Mouse (Mus musculus) frontal cortex, postnatal 14 days (tissue): ENCODE results near the gene Nceh1.
"Not testable (repeated sequence)": the region's sequence is repeated elsewhere in the genome, so short reads cannot be mapped to it uniquely, and the experiment has no call there.

Experiments
- DNase-seq, 2 experiments: peaks; one replicate each; pipeline ENCODE4 v3.0.0; 2022; ENCODE audit warnings: low spot score in 2 of 2

Gene Nceh1

DNA sequence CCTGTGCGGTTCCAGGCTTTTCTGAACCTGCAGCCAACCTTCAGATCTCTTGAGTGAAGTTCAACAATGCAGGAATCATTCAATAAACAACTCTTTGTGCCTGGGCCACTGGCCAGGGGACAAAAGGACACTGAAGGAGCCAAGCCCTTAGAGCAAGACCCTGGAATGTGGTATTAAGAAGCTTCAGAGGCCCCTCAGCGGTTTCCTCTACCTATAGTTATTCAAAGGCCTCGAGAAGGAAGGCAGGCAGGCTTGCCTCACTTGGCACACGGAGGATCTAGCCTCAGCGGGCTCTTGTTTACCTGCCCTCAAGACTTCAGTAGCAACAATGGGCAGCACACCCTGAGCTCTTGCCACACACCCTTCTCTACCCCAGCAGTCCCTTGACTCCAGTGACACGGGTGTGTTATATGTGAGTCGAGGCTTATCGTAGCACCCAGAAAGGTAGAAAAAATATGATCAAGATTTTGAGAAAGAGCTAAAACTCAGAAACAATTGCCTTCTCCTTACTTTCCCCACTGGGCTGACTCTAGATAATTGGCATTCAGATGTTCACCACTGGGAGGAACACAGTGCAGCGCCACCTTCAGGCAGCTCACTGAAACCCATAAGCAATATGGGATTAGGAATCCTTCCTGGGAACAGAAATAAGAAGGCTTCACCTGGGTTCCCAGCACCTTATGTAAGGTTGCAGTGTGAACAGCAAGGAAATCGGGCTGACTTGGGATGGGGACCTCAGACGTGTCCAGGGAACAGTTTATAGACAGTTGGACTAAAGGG, 46.0 kb downstream of the Nceh1 start:
- DNase-seq, result no peak

DNA sequence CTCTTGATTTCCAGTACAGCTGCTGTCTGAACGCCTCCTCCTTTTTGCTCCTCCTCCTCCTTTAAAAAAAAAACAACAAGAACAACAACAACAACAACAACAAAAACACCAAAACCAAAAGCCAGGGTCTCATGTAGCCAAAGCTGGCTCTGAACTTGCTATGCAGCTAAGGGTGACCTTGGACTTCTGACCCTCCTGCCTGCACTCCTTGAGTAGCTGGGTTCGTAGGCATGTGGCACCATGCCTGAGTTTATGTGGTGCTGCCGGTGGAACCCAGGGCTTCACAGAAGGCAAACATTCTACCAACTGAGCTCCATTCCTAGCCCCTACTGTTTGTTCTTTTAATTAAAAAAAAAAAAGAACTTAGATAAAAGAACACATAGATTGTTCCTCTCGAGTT, 50.6 kb downstream of the Nceh1 start:
- no peak for DNase-seq

DNA sequence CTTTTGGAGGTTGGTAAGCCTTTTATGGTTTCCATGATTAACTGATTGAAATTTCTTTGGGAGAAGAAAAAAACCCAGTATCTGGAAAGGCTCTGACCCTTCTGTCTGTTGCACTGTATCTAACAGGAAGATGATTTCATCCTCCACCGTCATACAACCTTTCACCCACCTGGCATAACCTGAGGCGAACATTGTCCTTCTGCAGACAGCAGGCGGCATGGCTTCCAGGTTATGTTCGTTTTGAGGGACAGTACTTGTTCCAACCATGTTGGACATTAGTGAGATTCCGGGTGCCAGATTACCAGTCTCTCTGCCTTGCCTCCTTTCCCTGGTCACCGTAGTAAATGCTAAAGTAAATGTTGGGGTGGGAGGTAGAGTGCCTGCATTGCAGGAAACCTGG, 51.1 kb downstream of the Nceh1 start:
- no peak for DNase-seq

DNA sequence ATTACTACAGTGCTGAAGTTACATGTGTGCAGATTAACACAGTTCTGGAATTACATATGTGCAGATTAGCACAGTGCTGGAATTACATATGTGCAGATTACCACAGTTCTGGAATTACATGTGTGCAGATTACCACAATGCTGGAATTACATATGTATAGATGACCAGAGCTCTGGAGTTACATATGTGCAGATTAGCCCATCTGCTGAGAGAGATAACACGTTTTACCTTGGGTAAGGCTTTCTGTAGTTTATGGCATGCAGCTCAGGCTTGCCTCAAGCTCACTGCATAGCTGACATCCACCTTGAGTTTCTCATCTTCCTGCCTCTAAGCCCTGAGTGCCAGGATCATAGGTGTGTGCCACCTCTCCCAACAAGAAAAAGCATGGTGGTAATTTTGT, 52.2 kb downstream of the Nceh1 start:
- DNase-seq, result no peak

DNA sequence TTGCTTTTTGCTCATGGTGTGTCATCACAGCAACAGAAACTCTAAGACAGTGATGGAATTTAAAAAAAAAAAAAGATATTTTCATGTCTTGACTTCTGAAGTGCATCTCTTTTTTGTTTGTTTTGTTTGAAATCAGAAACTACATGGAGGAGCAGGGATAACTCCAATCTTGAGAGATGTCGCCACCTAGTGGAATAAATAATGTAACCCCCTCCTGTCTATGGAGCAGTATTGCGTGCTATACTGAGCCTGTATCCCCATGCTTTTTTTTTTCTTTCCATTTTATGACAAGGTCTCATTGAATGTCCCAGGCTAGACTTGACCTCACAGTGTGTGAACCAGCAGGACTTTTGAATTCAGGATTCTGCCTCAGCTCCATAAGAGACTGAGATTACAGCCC, 54.5 kb downstream of the Nceh1 start:
- no peak for DNase-seq

DNA sequence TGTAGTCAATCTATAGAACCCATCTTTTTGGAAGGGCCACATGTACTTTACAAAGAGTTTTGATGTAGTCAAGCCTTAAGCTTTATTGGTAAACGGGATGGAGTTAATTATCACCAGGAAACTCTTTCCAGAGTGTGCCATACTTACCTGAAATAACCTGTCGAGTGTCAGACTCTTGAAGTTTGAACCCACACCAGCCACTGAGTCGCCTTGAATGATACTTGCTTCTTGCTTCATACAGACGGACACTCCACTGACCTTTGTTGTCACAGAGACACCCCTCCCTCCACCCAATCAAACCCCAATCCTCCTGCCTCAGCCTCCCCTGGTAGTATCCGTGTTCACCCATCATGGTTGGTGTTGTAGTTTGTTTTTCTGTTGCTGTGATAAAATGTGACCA, 55.8 kb downstream of the Nceh1 start:
- no peak for DNase-seq

DNA sequence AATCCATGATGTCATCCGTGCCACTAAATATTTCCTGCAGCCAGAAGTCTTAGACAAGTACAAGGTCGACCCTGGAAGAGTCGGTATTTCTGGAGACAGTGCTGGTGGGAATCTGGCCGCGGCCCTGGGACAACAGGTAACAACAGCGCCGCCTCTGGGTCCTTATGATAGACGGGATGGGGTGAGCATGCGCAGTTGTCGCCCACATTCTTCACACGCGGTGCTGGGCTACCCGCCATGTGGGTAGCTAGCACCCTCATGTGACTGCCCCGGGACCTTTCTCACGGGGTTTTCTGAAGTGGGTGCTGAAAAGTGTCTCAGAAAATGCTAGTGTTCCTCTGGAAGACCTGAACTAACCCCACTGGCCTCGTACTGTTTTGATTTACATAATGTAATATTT, 56.8 kb downstream of the Nceh1 start:
- no peak for DNase-seq

DNA sequence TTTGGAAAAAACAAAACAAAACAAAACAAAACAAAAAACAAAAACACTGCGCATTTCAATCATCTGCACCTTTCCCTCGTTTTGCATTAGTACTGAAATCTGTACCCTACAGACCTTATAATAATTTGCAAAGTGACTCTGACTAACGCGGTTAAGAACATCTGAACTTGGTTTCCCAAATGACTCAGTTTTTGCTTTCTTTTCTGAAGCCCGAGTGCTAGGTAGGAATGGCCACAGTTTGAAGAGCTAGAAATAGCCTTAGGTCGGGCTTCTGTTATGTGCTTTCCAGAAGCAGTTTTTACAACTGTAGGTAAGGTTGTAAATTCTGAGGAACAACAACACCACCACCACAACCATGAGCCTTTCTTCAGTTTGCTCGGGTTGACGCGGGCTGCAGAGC, 59.1 kb downstream of the Nceh1 start:
- DNase-seq, result no peak

DNA sequence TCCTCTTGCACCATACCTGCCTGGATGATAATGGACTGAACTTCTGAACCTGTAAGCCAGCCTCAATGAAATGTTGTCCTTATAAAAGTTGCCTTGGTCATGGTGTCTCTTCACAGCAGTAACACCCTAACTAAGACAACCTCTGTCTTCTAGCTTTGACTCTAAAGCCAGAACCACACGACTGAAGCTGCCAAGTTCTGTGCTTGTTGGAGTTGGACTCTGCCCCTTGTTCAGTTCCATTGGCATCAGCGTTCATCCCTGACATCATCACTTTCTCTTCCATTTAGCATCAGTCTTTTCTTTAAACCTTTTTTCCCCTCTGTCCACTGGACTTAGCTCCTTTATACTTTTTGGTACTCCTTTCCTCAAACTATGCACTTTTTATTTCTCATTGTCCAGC, 63.4 kb downstream of the Nceh1 start:
- no peak for DNase-seq

DNA sequence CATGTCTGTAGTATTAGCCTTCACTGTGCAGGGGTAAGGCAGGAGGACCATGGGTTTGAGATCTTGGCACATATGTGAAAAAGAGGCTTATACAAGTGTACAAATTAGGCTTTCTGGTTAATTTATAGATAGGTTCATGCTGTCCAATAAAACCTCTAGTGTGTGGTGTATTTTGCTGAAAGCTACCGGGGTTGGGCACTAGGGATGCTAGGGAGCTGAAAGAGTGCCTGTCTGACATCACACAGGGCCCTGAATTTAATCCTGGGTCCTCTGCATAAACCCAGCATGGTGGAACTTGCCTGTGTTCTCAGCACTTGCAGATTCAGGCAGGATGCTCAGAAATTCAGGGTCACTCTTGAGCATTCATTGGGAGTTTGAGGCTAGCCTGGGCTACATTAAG, 65.0 kb downstream of the Nceh1 start:
- DNase-seq, result no peak

DNA sequence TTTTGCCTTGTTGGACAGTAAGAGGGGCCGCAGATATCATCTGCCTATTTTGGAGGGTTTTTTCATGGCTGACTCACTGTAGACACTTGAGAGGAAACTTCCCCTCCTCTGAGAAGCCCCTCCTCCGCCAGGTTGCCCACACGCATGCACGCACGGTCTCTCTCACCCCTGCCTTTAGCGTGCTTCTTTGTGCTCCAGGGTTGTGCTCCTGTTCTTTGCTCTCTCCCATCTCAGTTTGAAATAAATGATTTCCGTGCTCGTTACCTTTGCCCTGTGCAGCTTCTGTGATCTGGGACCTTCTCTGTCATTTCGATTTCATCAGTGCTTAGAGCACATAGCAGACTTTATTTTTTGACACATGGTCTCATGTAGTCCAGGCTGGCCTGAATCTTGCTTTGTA, 66.3 kb downstream of the Nceh1 start:
- DNase-seq, result no peak

DNA sequence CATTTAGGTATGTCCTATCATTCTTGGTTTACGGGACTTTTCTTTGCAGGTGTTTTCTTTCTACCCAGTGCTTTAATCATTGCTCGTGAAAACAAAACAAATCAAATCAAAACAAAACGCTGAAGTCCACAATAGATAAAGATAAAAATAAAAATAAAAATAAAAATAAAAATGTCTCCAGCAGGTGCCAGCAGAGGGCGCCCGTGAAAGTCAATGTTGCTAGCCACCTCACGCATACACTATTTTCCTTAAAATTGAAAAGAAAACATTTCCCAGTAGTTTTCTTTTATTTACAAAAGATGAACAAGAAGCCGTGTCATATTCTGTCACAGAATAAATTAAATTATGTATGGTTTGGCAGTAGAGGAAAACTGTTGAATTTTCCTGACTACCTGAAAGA, 68.2 kb downstream of the Nceh1 start:
- no peak for DNase-seq

DNA sequence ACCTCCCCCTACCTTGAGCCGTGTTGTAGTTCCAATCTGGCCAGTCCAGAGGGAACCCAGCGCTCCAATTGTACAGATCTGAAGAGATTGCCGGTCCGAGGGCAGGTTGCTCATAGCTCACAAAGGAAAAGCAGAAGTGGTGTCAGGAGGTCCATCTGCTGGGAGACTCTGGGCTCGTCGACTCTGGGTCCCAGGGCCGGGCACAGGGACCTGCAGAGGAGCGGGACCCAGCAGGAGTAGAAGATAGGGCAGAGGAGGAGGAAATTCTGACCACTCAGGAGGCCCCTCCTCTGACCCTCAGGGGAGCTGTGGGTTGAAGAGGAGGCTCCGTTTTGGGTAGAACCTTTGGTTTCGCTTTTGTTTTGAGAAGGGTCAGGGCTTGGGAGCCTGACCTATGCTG, 75.7 kb downstream of the Nceh1 start:
- no peak for DNase-seq

DNA sequence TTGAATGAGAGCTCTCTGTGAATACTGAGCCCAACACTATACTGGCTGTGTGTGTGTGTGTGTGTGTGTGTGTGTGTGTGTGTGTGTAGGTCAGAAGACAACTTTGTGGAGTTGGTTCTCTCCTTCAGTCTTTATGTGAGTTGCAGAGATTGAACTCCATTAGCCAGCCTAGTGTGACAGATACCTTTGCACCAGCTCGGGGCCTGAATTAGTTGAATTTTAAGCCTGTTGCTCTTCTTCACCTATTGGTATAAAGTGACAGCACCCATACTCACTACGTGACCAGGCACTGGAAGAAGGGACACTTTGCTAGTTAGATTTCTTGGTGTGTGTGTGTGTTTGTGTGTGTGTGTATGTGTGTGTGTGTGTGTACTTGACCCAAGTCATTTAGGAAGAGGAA, 77.6 kb downstream of the Nceh1 start:
- DNase-seq, result no peak

DNA sequence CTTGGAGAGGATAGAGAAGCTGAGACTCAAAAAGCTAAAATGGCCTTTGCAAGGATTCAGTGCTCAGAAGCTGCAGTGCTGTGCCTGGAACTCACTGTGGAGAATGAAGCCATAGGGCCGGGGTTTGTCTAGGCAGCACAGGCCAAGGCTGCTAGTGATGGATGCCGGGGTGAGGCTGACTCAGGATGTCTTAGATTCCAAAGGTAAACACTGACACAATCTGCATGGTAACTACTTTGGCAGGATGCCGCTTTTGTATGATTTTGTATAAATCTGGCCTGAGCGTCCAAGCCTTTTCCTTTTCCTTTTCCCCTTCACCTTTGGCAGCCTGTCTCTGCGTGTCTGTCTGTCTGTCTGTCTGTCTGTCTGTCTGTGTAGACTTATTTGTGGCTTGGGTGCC, 84.6 kb downstream of the Nceh1 start:
- no peak for DNase-seq

DNA sequence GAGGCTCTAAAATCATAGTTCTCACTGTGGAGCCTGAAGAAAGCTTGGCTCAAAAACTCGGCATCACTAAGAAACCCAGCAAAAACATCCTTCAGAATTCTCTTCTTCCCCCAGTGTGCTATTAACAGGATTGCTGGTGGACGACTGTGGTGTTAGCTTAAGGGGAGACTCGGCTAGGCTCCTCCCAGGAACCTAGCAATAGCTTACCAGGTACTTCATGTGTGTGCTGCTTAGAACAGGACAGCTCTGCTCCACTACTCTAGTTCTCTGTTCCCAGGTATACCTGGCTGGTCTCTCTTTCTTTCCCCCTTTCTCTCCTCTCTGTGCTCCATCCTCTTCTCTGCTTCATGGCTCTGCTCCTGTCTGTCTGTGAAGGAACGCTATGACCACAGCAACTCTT, 85.1 kb downstream of the Nceh1 start:
- DNase-seq, result no peak

DNA sequence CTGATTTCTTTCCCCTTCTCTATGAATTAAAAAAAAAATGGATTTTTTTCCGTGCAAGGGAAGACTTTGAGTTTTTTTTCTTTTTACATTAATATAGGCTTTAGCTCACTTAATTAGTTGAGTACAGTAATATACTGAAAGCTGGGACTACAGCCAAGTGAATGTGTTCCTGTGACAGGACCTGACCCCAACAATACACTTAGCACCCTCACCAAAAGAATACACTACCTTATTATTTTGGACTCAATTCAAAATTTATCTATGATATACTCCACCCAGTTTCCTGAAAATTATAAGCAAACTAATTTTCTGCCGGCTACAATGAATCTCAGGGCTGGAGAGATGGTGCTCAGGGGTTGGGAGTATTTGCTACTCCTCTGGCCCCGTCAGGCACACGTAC, 86.4 kb downstream of the Nceh1 start:
- no peak for DNase-seq

DNA sequence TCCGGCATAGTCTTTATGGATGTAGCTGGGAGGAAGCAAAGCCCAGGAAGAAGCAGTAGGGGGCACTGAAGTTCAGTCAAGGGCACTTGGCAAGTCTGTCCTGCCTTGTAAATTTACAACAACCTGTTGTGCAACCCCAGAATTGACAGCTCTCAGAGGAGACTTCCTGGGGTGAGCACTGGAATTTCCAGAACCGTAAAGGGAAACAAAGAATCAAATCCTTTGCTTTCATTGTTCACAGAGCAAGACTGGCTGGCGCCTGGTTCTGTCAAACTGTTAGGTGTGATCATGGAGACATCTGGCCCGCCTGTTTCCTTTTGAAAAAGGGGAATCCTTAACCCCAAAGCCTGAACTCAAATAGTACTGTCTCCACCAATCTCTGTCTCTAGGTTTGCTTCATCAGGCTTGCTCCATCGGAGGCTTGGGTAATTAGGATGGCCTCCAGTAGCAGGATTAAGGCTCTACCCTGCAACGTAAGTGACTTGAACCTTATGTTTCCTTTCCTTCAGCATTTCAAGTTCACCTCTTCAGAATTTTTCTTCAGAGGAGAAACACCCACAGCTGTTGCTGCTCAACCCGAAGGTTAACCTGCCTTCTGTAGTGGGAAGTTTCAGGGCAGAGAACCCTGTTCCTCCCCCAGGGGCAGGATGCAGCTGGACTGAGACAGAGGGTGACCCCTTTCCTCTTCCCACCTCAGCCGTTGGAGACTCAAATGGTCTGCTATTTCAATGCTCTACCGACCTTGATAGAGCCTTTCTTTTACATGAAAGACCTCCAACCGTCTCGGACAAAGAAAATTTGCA, 87.6 kb downstream of the Nceh1 start:
- no peak for DNase-seq

DNA sequence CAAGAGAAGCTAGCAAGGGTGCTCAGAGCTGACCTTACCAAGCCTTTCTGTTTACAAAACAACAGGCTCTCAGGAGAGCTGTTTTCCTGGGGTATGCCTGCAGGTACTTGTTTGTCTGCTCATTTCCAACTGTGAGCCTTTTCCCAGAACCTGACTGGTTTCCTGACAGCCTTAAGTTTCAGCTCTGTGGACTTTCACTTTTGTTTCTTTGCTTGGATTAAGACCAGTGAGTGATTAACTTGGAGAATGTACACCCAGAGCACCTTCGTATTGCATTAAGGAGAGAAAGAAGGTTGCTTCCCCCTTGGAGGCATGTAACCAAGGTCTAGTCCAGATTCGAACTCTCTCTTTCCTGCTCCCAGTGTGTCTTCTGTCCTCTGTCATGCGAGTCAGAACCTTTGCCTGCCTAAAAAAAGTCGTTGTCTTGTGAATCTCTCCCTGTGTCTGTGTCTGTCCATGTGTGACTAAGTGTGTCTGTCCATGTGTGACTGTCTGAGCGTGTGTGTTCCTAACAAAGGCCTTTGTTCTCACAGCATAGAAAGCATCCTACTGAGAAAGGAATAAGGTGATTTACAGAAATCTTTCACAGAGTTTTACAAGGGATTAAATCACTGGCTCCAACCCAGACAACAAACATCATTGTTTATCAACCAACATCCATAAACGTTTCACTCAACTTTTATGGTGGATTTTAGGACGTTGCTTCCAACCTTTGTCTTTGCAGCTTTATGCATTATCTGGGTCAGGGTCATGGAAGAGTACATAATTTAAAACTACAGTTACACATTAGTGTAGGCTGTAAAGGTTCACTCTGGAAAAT, 90.4 kb downstream of the Nceh1 start:
- DNase-seq, result no peak

DNA sequence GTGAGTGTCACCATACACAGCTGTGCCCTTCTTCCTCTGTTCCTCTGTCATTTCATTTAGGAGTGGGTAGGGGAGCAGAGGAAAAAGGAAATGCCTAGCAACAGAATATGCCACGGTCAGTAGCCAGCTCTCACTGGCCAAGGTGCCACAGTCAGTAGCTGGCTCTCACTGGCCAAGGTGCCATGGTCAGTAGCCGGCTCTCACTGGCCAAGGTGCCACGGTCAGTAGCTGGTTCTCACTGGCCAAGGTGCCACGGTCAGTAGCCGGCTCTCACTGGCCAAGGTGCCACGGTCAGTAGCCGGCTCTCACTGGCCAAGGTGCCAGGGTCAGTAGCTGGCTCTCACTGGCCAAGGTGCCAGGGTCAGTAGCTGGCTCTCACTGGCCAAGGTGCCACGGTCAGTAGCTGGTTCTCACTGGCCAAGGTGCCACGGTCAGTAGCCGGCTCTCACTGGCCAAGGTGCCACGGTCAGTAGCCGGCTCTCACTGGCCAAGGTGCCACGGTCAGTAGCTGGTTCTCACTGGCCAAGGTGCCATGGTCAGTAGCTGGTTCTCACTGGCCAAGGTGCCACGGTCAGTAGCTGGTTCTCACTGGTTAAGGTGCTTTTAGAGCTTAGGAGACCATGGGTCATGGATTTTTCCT, 96.6 kb downstream of the Nceh1 start:
- DNase-seq, result not testable (repeated sequence)

DNA sequence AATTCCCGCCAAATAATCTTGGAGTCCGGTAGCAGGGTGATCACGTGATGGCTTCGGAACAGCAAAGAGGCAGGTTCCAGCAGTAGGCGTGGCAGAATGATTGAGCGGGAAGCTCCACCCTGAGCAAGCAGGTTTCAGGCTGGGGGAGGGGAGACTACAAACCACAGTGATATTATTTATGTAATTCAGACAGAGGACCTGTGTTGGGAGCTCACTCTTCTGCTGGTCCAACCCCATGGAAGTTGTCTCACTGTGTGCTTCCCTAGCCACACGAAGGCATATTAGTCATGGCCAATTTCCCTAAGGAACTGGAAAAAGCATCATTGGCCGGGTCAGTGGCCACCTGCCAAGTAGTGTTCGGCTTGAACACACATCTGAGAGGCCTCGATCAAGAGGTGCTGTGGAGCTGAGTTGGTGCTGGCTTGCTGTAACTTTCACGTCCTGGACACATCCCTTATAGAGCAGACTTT, 97.5 kb downstream of the Nceh1 start:
- no peak for DNase-seq
